Mouse (Mus musculus) liver, embryonic 13.5 days (tissue): ENCODE measurements at regions not wholly inside any gene's neighbourhood (a gene's known extent, or its start where the extent isn't known, plus 50 kb on each side); places are given as distances from the start of the nearest gene placed in this dataset.

Source experiments
- ATAC-seq: fragments of 200-750 bp; cut with Nextera tagmentation; 2 replicates; pipeline ENCODE4 v1.8.0; 2017; ENCODE audit warnings: low read depth, mild to moderate bottlenecking, moderate number of reproducible peaks, moderate library complexity
- DNase-seq: peaks from one replicate; pipeline ENCODE4 v3.0.0; 2022
- H3K27ac ChIP-seq: fragments of 300-500 bp; sonication (generic); 2 replicates; pipeline ENCODE4 v1.5.1; 2015; ENCODE audit warnings: moderate library complexity, mild to moderate bottlenecking, inconsistent platforms
- H3K27me3 ChIP-seq: fragments of 300-500 bp; sonication (generic); 2 replicates; pipeline ENCODE4 v1.6.1; 2015; ENCODE audit warnings: mild to moderate bottlenecking, inconsistent platforms
- H3K36me3 ChIP-seq: fragments of 300-500 bp; sonication (generic); 2 replicates; pipeline ENCODE4 v1.6.1; 2015; ENCODE audit warnings: mild to moderate bottlenecking, inconsistent platforms
- H3K4me1 ChIP-seq: fragments of 300-500 bp; sonication (generic); replicated peaks from 2 replicates; pipeline ENCODE4 v1.6.1; 2015; ENCODE audit warnings: inconsistent platforms
- H3K4me2 ChIP-seq: fragments of 300-500 bp; sonication (generic); 2 replicates; pipeline ENCODE4 v1.6.1; 2015; ENCODE audit warnings: inconsistent platforms, mild to moderate bottlenecking, moderate library complexity
- H3K4me3 ChIP-seq: fragments of 300-500 bp; sonication (generic); replicated peaks from 2 replicates; pipeline ENCODE4 v1.5.1; 2015; ENCODE audit warnings: mild to moderate bottlenecking, inconsistent platforms
- H3K9ac ChIP-seq: fragments of 300-500 bp; sonication (generic); 2 replicates; pipeline ENCODE4 v1.6.1; 2015; ENCODE audit warnings: mild to moderate bottlenecking, inconsistent platforms
- H3K9me3 ChIP-seq: fragments of 300-500 bp; sonication (generic); replicated peaks from 2 replicates; pipeline ENCODE4 v1.6.1; 2016; ENCODE audit warnings: inconsistent platforms
- WGBS: fragments of 180-500 bp; shearing (Covaris S2); methylation state at CpG from one replicate; pipeline ENCODE4 v1.1.7; 2015; ENCODE audit not compliant: insufficient replicate concordance; 5-methylcytosine and 5-hydroxymethylcytosine counted together

- no peak for ATAC-seq
- no peaks in the 10 kb centered on the region for H3K27me3 ChIP-seq
- no peak overlapping the region for H3K4me2 ChIP-seq
- H3K4me1 ChIP-seq = no peaks in the 10 kb centered on the region
- no peaks in the 10 kb centered on the region for H3K9me3 ChIP-seq
- H3K27ac ChIP-seq = no peak overlapping the region
- no peak overlapping the region for H3K4me3 ChIP-seq
- DNase-seq = no peak
- 73% methylated on average over 7 of the region's 7 CpGs for WGBS
- no peak overlapping the region for H3K9ac ChIP-seq
- no peaks in the 10 kb centered on the region for H3K36me3 ChIP-seq
Observed at GRCm38 (mm10) chr8:116065327-116065726, 357.7 kb upstream of the Maf start.

- Histone ChIP-seq H3K9me3 (no peaks in the 10 kb centered on the region), H3K4me1 (no peaks in the 10 kb centered on the region), H3K27ac (no peak overlapping the region), H3K27me3 (no peaks in the 10 kb centered on the region), H3K4me3 (no peak overlapping the region), H3K36me3 (no peaks in the 10 kb centered on the region), H3K9ac (no peak overlapping the region), H3K4me2 (no peak overlapping the region)
- ATAC-seq = no peak
- WGBS = 63% methylated on average over 11 of the region's 11 CpGs
- no peak for DNase-seq
Observed at GRCm38 (mm10) chr8:116064562-116064961, 357.0 kb upstream of the Maf start.

GRCm38 (mm10) chr8:116063541-116063940 lies 355.9 kb upstream of the Maf start:
- DNase-seq = no peak

GRCm38 (mm10) chr8:116053483-116053882 lies 345.9 kb upstream of the Maf start:
- no peaks in the 10 kb centered on the region for H3K4me1 ChIP-seq
- no peak overlapping the region for H3K27ac ChIP-seq
- H3K9me3 ChIP-seq = no peaks in the 10 kb centered on the region
- WGBS = 49% methylated on average over 7 of the region's 7 CpGs
- no peaks in the 10 kb centered on the region for H3K27me3 ChIP-seq
- no peak overlapping the region for H3K4me2 ChIP-seq
- H3K9ac ChIP-seq = no peak overlapping the region
- H3K4me3 ChIP-seq = no peak overlapping the region
- ATAC-seq (no peak), DNase-seq (no peak)
- no peaks in the 10 kb centered on the region for H3K36me3 ChIP-seq

More at GRCm38 (mm10) chr8:116063541-116063940, 355.9 kb upstream of the Maf start:
- H3K4me2 ChIP-seq = no peak overlapping the region
- no peak overlapping the region for H3K27ac ChIP-seq
- no peaks in the 10 kb centered on the region for H3K9me3 ChIP-seq
- no peak for ATAC-seq
- no peak overlapping the region for H3K4me3 ChIP-seq
- H3K4me1 ChIP-seq = no peaks in the 10 kb centered on the region
- no peak overlapping the region for H3K9ac ChIP-seq
- H3K36me3 ChIP-seq = no peaks in the 10 kb centered on the region
- no peaks in the 10 kb centered on the region for H3K27me3 ChIP-seq
- WGBS = 64% methylated on average over 5 of the region's 5 CpGs

- Histone ChIP-seq H3K4me1 (no peaks in the 10 kb centered on the region), H3K9me3 (no peaks in the 10 kb centered on the region), H3K27me3 (no peaks in the 10 kb centered on the region), H3K4me2 (no peak overlapping the region), H3K27ac (no peak overlapping the region), H3K4me3 (no peak overlapping the region), H3K9ac (no peak overlapping the region), H3K36me3 (no peaks in the 10 kb centered on the region)
- 69% methylated on average over 6 of the region's 6 CpGs for WGBS
- ATAC-seq (no peak), DNase-seq (no peak)
Observed at GRCm38 (mm10) chr8:116053043-116053442, 345.4 kb upstream of the Maf start.

- Histone ChIP-seq H3K4me1 (no peaks in the 10 kb centered on the region), H3K4me3 (no peak overlapping the region), H3K9me3 (no peaks in the 10 kb centered on the region), H3K4me2 (no peak overlapping the region), H3K27me3 (no peaks in the 10 kb centered on the region), H3K36me3 (no peaks in the 10 kb centered on the region), H3K27ac (no peak overlapping the region), H3K9ac (no peak overlapping the region)
- WGBS = 60% methylated on average over 10 of the region's 10 CpGs
- ATAC-seq = no peak
- no peak for DNase-seq
Observed at GRCm38 (mm10) chr8:116048480-116048879, 340.9 kb upstream of the Maf start.

GRCm38 (mm10) chr8:116046859-116047258 lies 339.3 kb upstream of the Maf start:
- Histone ChIP-seq H3K9me3 (no peaks in the 10 kb centered on the region), H3K4me2 (no peak overlapping the region), H3K27me3 (no peaks in the 10 kb centered on the region), H3K36me3 (no peaks in the 10 kb centered on the region), H3K4me3 (no peak overlapping the region), H3K9ac (no peak overlapping the region), H3K27ac (no peak overlapping the region), H3K4me1 (no peaks in the 10 kb centered on the region)
- DNase-seq (no peak), ATAC-seq (no peak)
- 54% methylated on average over 3 of the region's 3 CpGs for WGBS

GRCm38 (mm10) chr8:116045526-116045925 lies 337.9 kb upstream of the Maf start:
- DNase-seq (no peak), ATAC-seq (no peak)
- Histone ChIP-seq H3K27ac (no peak overlapping the region), H3K27me3 (no peaks in the 10 kb centered on the region), H3K4me3 (no peak overlapping the region), H3K9me3 (no peaks in the 10 kb centered on the region), H3K9ac (no peak overlapping the region), H3K4me1 (no peaks in the 10 kb centered on the region), H3K4me2 (no peak overlapping the region), H3K36me3 (no peaks in the 10 kb centered on the region)
- WGBS = 67% methylated on average over 3 of the region's 3 CpGs

GRCm38 (mm10) chr8:116043381-116043780 lies 335.8 kb upstream of the Maf start:
- Histone ChIP-seq H3K36me3 (no peaks in the 10 kb centered on the region), H3K27ac (no peak overlapping the region), H3K9ac (no peak overlapping the region), H3K27me3 (no peaks in the 10 kb centered on the region), H3K4me3 (no peak overlapping the region), H3K4me2 (no peak overlapping the region), H3K9me3 (no peaks in the 10 kb centered on the region), H3K4me1 (no peaks in the 10 kb centered on the region)
- DNase-seq (no peak), ATAC-seq (no peak)
- 68% methylated on average over 4 of the region's 4 CpGs for WGBS

GRCm38 (mm10) chr8:116030966-116031365 lies 323.4 kb upstream of the Maf start:
- DNase-seq = no peak
- H3K9ac ChIP-seq = no peak overlapping the region
- no peak for ATAC-seq
- H3K27ac ChIP-seq = no peak overlapping the region
- H3K27me3 ChIP-seq = no peaks in the 10 kb centered on the region
- 77% methylated on average over 10 of the region's 10 CpGs for WGBS
- H3K4me1 ChIP-seq = no peaks in the 10 kb centered on the region
- H3K4me3 ChIP-seq = no peak overlapping the region
- H3K4me2 ChIP-seq = no peak overlapping the region
- no peaks in the 10 kb centered on the region for H3K36me3 ChIP-seq
- no peaks in the 10 kb centered on the region for H3K9me3 ChIP-seq

- H3K27me3 ChIP-seq = no peaks in the 10 kb centered on the region
- DNase-seq (no peak), ATAC-seq (no peak)
- 43% methylated on average over 2 of the region's 2 CpGs for WGBS
- H3K36me3 ChIP-seq = no peaks in the 10 kb centered on the region
- no peaks in the 10 kb centered on the region for H3K9me3 ChIP-seq
- no peak overlapping the region for H3K9ac ChIP-seq
- H3K4me2 ChIP-seq = no peak overlapping the region
- no peak overlapping the region for H3K27ac ChIP-seq
- H3K4me1 ChIP-seq = no peaks in the 10 kb centered on the region
- H3K4me3 ChIP-seq = no peak overlapping the region
Observed at GRCm38 (mm10) chr8:116025321-116025720, 317.7 kb upstream of the Maf start.

- Histone ChIP-seq H3K9me3 (no peaks in the 10 kb centered on the region), H3K36me3 (no peaks in the 10 kb centered on the region), H3K4me3 (no peak overlapping the region), H3K9ac (no peak overlapping the region), H3K27me3 (no peaks in the 10 kb centered on the region), H3K4me1 (no peaks in the 10 kb centered on the region), H3K4me2 (no peak overlapping the region), H3K27ac (no peak overlapping the region)
- ATAC-seq = no peak
- WGBS = 36% methylated on average over 4 of the region's 4 CpGs
- DNase-seq = no peak
Observed at GRCm38 (mm10) chr8:116024811-116025210, 317.2 kb upstream of the Maf start.

- H3K9me3 ChIP-seq = no peaks in the 10 kb centered on the region
- H3K9ac ChIP-seq = no peak overlapping the region
- ATAC-seq = no peak
- H3K27ac ChIP-seq = no peak overlapping the region
- no peak overlapping the region for H3K4me3 ChIP-seq
- H3K36me3 ChIP-seq = no peaks in the 10 kb centered on the region
- no peak for DNase-seq
- no peak overlapping the region for H3K4me2 ChIP-seq
- H3K4me1 ChIP-seq = no peaks in the 10 kb centered on the region
- H3K27me3 ChIP-seq = no peaks in the 10 kb centered on the region
Observed at GRCm38 (mm10) chr8:116021691-116022090, 314.1 kb upstream of the Maf start.
